Mouse (Mus musculus) midbrain, postnatal 0 days (tissue): ENCODE data around the gene Ptpre. TPM values are rescaled to one million over a fixed set of nuclear protein-coding genes. Genes with fewer than 3 reads are reported as not detected.

Source experiments
- ATAC-seq: fragments of 200-750 bp; cut with Nextera tagmentation; 2 replicates; pipeline ENCODE4 v1.8.0; 2017; ENCODE audit warnings: moderate number of reproducible peaks, mild to moderate bottlenecking, moderate TSS enrichment, moderate library complexity; ENCODE audit not compliant: low FRiP score
- DNase-seq: peaks from one replicate; pipeline ENCODE4 v3.0.0-alpha.2; 2015; ENCODE audit warnings: low spot score
- H3K27ac ChIP-seq: fragments of 300-500 bp; sonication (generic); 2 replicates; pipeline ENCODE4 v1.5.1; 2014; ENCODE audit warnings: low read depth, mild to moderate bottlenecking, low read length, mixed read lengths
- H3K27me3 ChIP-seq: fragments of 300-500 bp; sonication (generic); 2 replicates; pipeline ENCODE4 v1.6.1; 2014; ENCODE audit warnings: low read length, control low read depth, mixed read lengths; ENCODE audit not compliant: insufficient read depth
- H3K36me3 ChIP-seq: fragments of 300-500 bp; sonication (generic); 2 replicates; pipeline ENCODE4 v1.6.1; 2014; ENCODE audit warnings: low read length, control low read depth, mixed read lengths; ENCODE audit not compliant: insufficient read depth
- H3K4me1 ChIP-seq: fragments of 300-500 bp; sonication (generic); 2 replicates; pipeline ENCODE4 v1.6.1; 2014; ENCODE audit warnings: mild to moderate bottlenecking, control low read depth, antibody characterized with exemption, low read length, mixed read lengths; ENCODE audit not compliant: insufficient read depth
- H3K4me2 ChIP-seq: fragments of 300-500 bp; sonication (generic); 2 replicates; pipeline ENCODE4 v1.6.1; 2014; ENCODE audit warnings: low read depth, mild to moderate bottlenecking, low read length, mixed read lengths; ENCODE audit not compliant: poor library complexity, severe bottlenecking
- H3K4me3 ChIP-seq: fragments of 300-500 bp; sonication (generic); 2 replicates; pipeline ENCODE4 v1.5.1; 2014; ENCODE audit warnings: low read depth, mild to moderate bottlenecking, low read length, moderate library complexity
- H3K9ac ChIP-seq: fragments of 300-500 bp; sonication (generic); replicated peaks from 2 replicates; pipeline ENCODE4 v1.6.1; 2014; ENCODE audit warnings: mild to moderate bottlenecking, low read length, moderate library complexity, mixed read lengths; ENCODE audit not compliant: poor library complexity, severe bottlenecking
- H3K9me3 ChIP-seq: fragments of 300-500 bp; sonication (generic); 2 replicates; pipeline ENCODE4 v1.6.1; 2016; ENCODE audit warnings: low read length, control low read depth
- CTCF ChIP-seq: IDR thresholded peaks from 2 replicates; pipeline ENCODE4 v1.5.1; 2016; ENCODE audit warnings: antibody characterized with exemption, mild to moderate bottlenecking
- WGBS: fragments of 180-500 bp; shearing (Covaris S2); extraction: QIAGEN DNeasy Blood & Tissue Kit; methylation state at CpG from one replicate; pipeline ENCODE4 v1.1.7; 2014; 5-methylcytosine and 5-hydroxymethylcytosine counted together
- polyA plus RNA-seq: library from polyadenylated mRNA; unstranded; fragments of >200 nt; fragmentation: Nextera tagmentation; extraction: Ambion mirVana; gene quantifications from 2 replicates; pipeline ENCODE4 v1.2.1, GENCODE M21; 2015
- total RNA-seq: library from RNA; depleted of rRNA; stranded (reverse); fragments of >200 nt; gene quantifications from 2 replicates; pipeline ENCODE4 v1.2.3, GENCODE M21; 2014; rRNA removed

Gene Ptpre
- total RNA-seq (14.2 and 14.6 TPM in 2 replicates), polyA plus RNA-seq (7.2 and 9.2 TPM in 2 replicates)

DNA sequence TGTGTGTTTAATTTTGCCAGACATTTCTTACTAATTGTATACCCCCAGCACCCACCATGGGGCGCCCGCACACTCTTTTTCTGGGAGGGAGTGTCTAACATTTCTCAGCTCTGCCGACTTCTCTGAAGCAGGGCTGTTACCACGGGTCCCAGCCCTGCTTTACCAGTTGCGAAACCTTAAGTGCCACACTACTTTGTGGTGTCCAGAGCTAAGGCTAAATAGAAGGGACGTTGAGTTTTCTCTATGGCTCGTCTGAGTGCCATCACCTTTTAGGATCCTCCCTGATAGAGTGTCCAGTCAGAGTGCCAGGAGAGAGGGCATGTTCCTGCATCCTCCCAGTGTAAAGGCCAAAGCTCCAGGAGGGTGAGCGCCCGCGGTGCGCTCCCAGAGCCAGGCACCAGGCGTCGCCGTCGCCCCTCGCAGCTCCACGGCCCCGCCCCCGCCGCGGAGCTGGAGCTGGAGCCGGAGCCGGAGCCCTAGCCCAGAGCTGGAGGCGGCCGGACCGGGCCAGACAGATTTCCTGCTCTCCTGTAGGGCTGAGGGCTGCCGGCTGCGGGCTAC, at the start of gene Ptpre:
Ptpre (plus strand) TSS at position 141 of the 561 bp plus-strand sequence.
- peak; percentile 75 for TF ChIP-seq CTCF
- Histone ChIP-seq H3K9me3 (no peaks in the 10 kb centered on the region), H3K36me3 (no peaks in the 10 kb centered on the region), H3K27me3 (no peaks in the 10 kb centered on the region), H3K9ac (peak within 1 kb of the TSS; percentile 83), H3K27ac (peak within 1 kb of the TSS; percentile 82), H3K4me1 (peaks cover 8% of the 10 kb centered on the region; the same call in 1 of the 2 replicates), H3K4me2 (peak within 1 kb of the TSS; percentile 76), H3K4me3 (peak within 1 kb of the TSS; percentile 81)
- WGBS: 4% methylated on average over 28 of the region's 28 CpGs
- peak; percentile 94 for ATAC-seq
- DNase-seq: peak; percentile 85

DNA sequence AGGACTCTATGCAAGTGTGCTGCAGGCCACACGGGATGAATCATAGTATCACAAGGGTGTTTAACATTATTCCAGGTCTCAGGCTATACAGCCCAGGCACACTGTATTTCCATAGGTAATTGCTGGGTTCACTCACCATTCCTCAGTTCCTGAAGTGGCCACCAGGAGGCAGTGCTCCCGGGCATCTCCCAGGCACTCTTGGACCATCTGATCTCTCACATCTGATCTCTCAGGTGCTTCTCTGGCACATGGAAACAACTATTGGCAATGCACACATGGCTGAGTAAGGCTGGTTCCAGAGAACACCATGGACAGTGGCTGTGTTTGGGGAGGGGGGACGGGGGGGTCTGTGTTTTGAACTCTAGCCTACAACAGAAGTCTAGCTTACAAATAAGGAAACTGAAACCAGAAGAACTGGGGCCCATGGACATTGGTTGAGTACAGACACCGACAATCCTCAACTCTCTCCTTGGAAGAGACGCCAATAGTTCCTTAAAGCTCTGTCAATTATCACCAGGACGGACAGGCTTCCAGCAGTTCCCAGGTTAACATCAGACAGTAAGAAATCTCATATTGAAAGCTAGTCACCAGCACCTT, 49.0 kb upstream of the Ptpre start:
- no peak overlapping the region for H3K4me3 ChIP-seq
- ATAC-seq (no peak), DNase-seq (peak; percentile 19)
- no peaks in the 10 kb centered on the region for H3K36me3 ChIP-seq
- 76% methylated on average over 6 of the region's 6 CpGs for WGBS
- TF ChIP-seq CTCF: peak; percentile 73
- no peaks in the 10 kb centered on the region for H3K9me3 ChIP-seq
- no peak overlapping the region for H3K4me2 ChIP-seq
- H3K27me3 ChIP-seq: peaks cover 4% of the 10 kb centered on the region; the same call in 1 of the 2 replicates
- H3K27ac ChIP-seq: no peak overlapping the region
- H3K4me1 ChIP-seq: 0 out of 2 replicates have a peak, but pooled peaks cover 2% of the 10 kb centered on the region
- no peak overlapping the region for H3K9ac ChIP-seq

DNA sequence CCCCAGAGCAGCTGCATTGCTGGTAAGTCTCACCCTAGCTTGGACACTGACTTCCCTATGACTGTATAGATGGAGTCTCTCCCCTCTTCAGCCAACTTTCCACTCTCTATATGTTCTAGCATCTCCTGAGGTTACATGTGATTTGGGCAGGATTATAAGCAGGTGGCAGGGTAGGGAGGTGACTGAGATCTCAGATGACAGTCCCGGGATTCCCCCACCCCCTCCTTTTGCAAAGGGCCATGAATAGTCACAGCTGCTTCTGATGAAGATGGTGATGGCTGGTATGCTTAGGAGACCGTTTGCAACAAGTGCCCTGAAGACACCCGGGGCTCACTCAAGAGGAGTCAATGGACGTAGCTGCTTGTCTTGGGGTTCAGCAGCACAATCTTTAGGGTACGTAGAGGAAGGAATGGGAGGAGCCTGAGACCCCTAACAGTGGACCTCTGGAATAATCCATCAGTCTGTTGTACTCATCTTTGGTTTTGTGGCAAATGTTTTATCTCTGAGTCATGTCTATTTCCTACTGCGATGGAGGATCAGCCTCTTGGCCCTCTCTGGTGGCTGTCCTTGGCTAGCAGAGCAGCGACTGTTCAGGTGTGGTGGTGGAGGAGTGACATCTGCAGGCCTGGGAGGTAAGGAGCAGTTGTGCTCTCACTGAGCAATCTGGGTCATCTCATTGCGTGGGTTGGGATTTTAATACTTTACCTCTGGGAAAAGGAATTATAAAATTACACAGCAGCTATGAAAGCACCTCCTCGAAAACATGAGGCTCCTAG, 47.4 kb upstream of the Ptpre start:
- 80% methylated on average over 9 of the region's 9 CpGs for WGBS
- H3K9me3 ChIP-seq: no peaks in the 10 kb centered on the region
- no peak overlapping the region for H3K4me2 ChIP-seq
- no peaks in the 10 kb centered on the region for H3K36me3 ChIP-seq
- H3K27ac ChIP-seq: no peak overlapping the region
- no peak overlapping the region for H3K9ac ChIP-seq
- TF ChIP-seq CTCF: peak; percentile 55
- 0 out of 2 replicates have a peak, but pooled peaks cover 2% of the 10 kb centered on the region for H3K4me1 ChIP-seq
- ATAC-seq (no peak), DNase-seq (no peak)
- no peak overlapping the region for H3K4me3 ChIP-seq
- no peaks in the 10 kb centered on the region for H3K27me3 ChIP-seq

DNA sequence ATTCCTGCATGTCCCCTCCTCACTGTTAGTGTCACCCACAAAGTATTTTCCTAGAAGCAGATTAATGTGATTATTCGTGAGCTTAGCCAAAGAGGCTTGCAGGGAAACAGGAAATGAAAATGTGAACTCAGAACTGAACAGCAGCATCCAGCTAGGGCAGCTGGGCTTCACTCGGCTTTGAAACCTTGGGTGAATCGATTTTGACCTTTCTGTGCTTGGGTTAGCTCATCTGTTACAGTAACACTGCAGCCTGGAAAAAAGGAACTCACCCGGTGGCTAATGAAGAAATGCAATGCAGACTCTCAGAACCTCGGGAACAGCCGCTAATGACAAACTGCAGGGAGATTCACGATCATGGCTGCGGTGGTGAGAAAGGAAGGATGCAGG, 46.8 kb upstream of the Ptpre start:
- H3K4me3 ChIP-seq: no peak overlapping the region
- H3K4me2 ChIP-seq: no peak overlapping the region
- no peak for TF ChIP-seq CTCF
- no peak for DNase-seq
- 70% methylated on average over 8 of the region's 8 CpGs for WGBS
- H3K27ac ChIP-seq: no peak overlapping the region
- ATAC-seq: no peak
- H3K4me1 ChIP-seq: no peaks in the 10 kb centered on the region
- no peaks in the 10 kb centered on the region for H3K9me3 ChIP-seq
- H3K36me3 ChIP-seq: no peaks in the 10 kb centered on the region
- no peak overlapping the region for H3K9ac ChIP-seq
- no peaks in the 10 kb centered on the region for H3K27me3 ChIP-seq

DNA sequence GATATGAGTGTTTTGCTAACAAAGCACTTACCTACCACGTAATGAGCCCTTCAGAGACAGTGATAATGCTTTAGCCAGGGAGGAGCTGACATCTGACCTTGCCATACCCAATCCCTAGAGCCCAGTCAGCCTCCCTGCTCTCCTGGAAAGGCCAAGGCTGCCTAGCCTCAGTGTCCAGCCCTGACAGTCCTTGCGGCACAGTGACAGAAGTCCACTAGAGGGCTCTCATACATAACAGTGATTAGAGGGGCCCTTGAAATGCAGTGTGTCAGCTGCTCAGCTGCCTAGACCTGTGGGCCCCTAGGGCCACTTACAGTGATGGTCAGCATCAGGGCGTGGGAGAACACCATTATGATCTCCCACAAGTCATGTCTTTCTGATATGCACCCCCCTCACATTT, 42.0 kb upstream of the Ptpre start:
- 53% methylated on average over 3 of the region's 3 CpGs for WGBS
- Histone ChIP-seq H3K9ac (no peak overlapping the region), H3K4me1 (no peaks in the 10 kb centered on the region), H3K4me2 (no peak overlapping the region), H3K9me3 (no peaks in the 10 kb centered on the region), H3K27ac (no peak overlapping the region), H3K4me3 (no peak overlapping the region), H3K36me3 (no peaks in the 10 kb centered on the region), H3K27me3 (no peaks in the 10 kb centered on the region)
- ATAC-seq: no peak
- DNase-seq: peak; percentile 37
- TF ChIP-seq CTCF: peak; percentile 68
